Mouse (Mus musculus) CH12.LX (cell line): ENCODE results near the gene Lman1l. TPM values are rescaled to one million over a fixed set of nuclear protein-coding genes. Genes with fewer than 3 reads are reported as not detected.

ENCODE experiments used
- DNase-seq: peaks from one replicate; pipeline ENCODE4 v3.0.0-alpha.2; 2013; ENCODE audit errors: extremely low read depth
- H3K27ac ChIP-seq: 2 replicates; pipeline ENCODE4 v1.5.1; 2012; ENCODE audit warnings: low read depth, mild to moderate bottlenecking, control low read depth, moderate library complexity; ENCODE audit not compliant: insufficient read depth
- H3K27me3 ChIP-seq: replicated peaks from 2 replicates; pipeline ENCODE3; 2012; ENCODE audit warnings: inconsistent platforms
- H3K36me3 ChIP-seq, 2 experiments: replicated peaks in 1 of 2; 2 replicates each; pipeline versions ENCODE3 to v1.6.1; 2012; ENCODE audit warnings: inconsistent platforms in 1 of 2, low read length in 1 of 2, mild to moderate bottlenecking in 1 of 2, mixed read lengths in 1 of 2, moderate library complexity in 1 of 2; ENCODE audit not compliant: control insufficient read depth in 1 of 2, insufficient read depth in 1 of 2
- H3K4me1 ChIP-seq, 2 experiments: 2 replicates each; pipeline ENCODE4 v1.6.1; 2012; ENCODE audit warnings: inconsistent platforms in 1 of 2, moderate library complexity in 1 of 2; ENCODE audit not compliant: insufficient read depth in 2 of 2, control insufficient read depth in 1 of 2
- H3K4me2 ChIP-seq: 2 replicates; pipeline ENCODE4 v1.6.1; 2012; ENCODE audit warnings: low read depth, mild to moderate bottlenecking, control low read depth; ENCODE audit not compliant: poor library complexity, insufficient read depth, severe bottlenecking
- H3K4me3 ChIP-seq, 3 experiments: fragments of 150-350 bp in 1 of 3; sonication (generic) in 1 of 3; replicated peaks in 1 of 3; 2 replicates each; pipeline versions ENCODE3 to v1.5.1; 2011 to 2012; ENCODE audit warnings: low read depth in 2 of 3, low read length in 2 of 3, mild to moderate bottlenecking in 2 of 3, moderate library complexity in 2 of 3, control low read depth in 1 of 3, improper control_type of control experiment in 1 of 3, inconsistent platforms in 1 of 3, mixed read lengths in 1 of 3; ENCODE audit not compliant: poor library complexity in 1 of 3
- H3K79me2 ChIP-seq: replicated peaks from 2 replicates; pipeline ENCODE4 v1.6.1; 2012; ENCODE audit warnings: mild to moderate bottlenecking, moderate library complexity; ENCODE audit not compliant: control insufficient read depth, poor library complexity, insufficient read depth, severe bottlenecking; ENCODE audit errors: extremely low read depth
- H3K9ac ChIP-seq: 2 replicates; pipeline ENCODE4 v1.6.1; 2012; ENCODE audit warnings: low read depth, mild to moderate bottlenecking, control low read depth, moderate library complexity; ENCODE audit not compliant: insufficient read depth
- H3K9me3 ChIP-seq: replicated peaks from 2 replicates; pipeline ENCODE3; 2012; ENCODE audit warnings: low read length, inconsistent platforms, mixed read lengths
- BHLHE40 ChIP-seq: IDR thresholded peaks from 2 replicates; pipeline ENCODE4 v1.6.1; 2011; ENCODE audit warnings: mild to moderate bottlenecking, low read depth, low read length, improper control_type of control experiment
- CHD1 ChIP-seq: IDR thresholded peaks from 2 replicates; pipeline ENCODE4 v1.6.1; 2012; ENCODE audit warnings: low read depth, low read length, improper control_type of control experiment, inconsistent platforms
- CHD2 ChIP-seq: IDR thresholded peaks from 2 replicates; pipeline ENCODE4 v1.6.1; 2011; ENCODE audit warnings: low read length, improper control_type of control experiment
- CTCF ChIP-seq, 2 experiments: IDR thresholded peaks in 1 of 2; conservative IDR thresholded peaks in 1 of 2; 2 replicates each; pipeline ENCODE4 v1.5.1; 2011 to 2012; ENCODE audit warnings: low read depth in 2 of 2, low read length in 2 of 2, improper control_type of control experiment in 1 of 2, inconsistent platforms in 1 of 2, mild to moderate bottlenecking in 1 of 2, moderate library complexity in 1 of 2
- ELF1 ChIP-seq: IDR thresholded peaks from 2 replicates; pipeline ENCODE4 v1.6.1; 2014; ENCODE audit warnings: low read depth, mild to moderate bottlenecking, inconsistent platforms, low read length, improper control_type of control experiment
- GABPA ChIP-seq: IDR thresholded peaks from 2 replicates; pipeline ENCODE4 v1.6.1; 2012; ENCODE audit warnings: low read depth, low read length, improper control_type of control experiment, inconsistent platforms; ENCODE audit not compliant: insufficient replicate concordance
- HCFC1 ChIP-seq: IDR thresholded peaks from 2 replicates; pipeline ENCODE4 v1.6.1; 2012; ENCODE audit warnings: low read depth, mild to moderate bottlenecking, inconsistent platforms, low read length, improper control_type of control experiment
- JUND ChIP-seq: conservative IDR thresholded peaks from 2 replicates; pipeline ENCODE4 v1.6.1; 2011; ENCODE audit warnings: low read depth, low read length, improper control_type of control experiment
- MAFK ChIP-seq: IDR thresholded peaks from 2 replicates; pipeline ENCODE4 v1.6.1; 2011; ENCODE audit warnings: low read length, improper control_type of control experiment; ENCODE audit not compliant: insufficient replicate concordance
- MAX ChIP-seq: IDR thresholded peaks from 2 replicates; pipeline ENCODE4 v1.6.1; 2011; ENCODE audit warnings: low read length, improper control_type of control experiment
- MAZ ChIP-seq: IDR thresholded peaks from 2 replicates; pipeline ENCODE4 v1.6.1; 2012; ENCODE audit warnings: low read depth, mild to moderate bottlenecking, inconsistent platforms, low read length, improper control_type of control experiment, moderate library complexity
- MXI1 ChIP-seq: IDR thresholded peaks from 2 replicates; pipeline ENCODE4 v1.6.1; 2011; ENCODE audit warnings: mild to moderate bottlenecking, low read depth, low read length, improper control_type of control experiment
- NELFE ChIP-seq: IDR thresholded peaks from 2 replicates; pipeline ENCODE4 v1.6.1; 2011; ENCODE audit warnings: low read depth, low read length, improper control_type of control experiment
- PAX5 ChIP-seq: IDR thresholded peaks from 2 replicates; pipeline ENCODE4 v1.6.1; 2012; ENCODE audit warnings: low read length, inconsistent platforms, mixed read lengths
- POLR2A ChIP-seq: IDR thresholded peaks from 2 replicates; pipeline ENCODE4 v1.6.1; 2011; ENCODE audit warnings: low read depth, mild to moderate bottlenecking, improper control_type of control experiment, low read length
- POLR2AphosphoS2 ChIP-seq: IDR thresholded peaks from 2 replicates; pipeline ENCODE4 v1.6.1; 2011; ENCODE audit warnings: low read depth, low read length, improper control_type of control experiment
- RCOR1 ChIP-seq: conservative IDR thresholded peaks from 2 replicates; pipeline ENCODE4 v1.6.1; 2012; ENCODE audit warnings: low read depth, mild to moderate bottlenecking, inconsistent platforms, low read length, improper control_type of control experiment
- SIN3A ChIP-seq: IDR thresholded peaks from 2 replicates; pipeline ENCODE4 v1.6.1; 2012; ENCODE audit warnings: low read length, improper control_type of control experiment, inconsistent platforms
- SMC3 ChIP-seq: IDR thresholded peaks from 2 replicates; pipeline ENCODE4 v1.6.1; 2011; ENCODE audit warnings: low read depth, low read length, improper control_type of control experiment
- UBTF ChIP-seq: IDR thresholded peaks from 2 replicates; pipeline ENCODE4 v1.6.1; 2012; ENCODE audit warnings: low read depth, mild to moderate bottlenecking, inconsistent platforms, low read length, improper control_type of control experiment, moderate library complexity
- USF1 ChIP-seq: IDR thresholded peaks from 2 replicates; pipeline ENCODE4 v1.6.1; 2014; ENCODE audit warnings: low read depth, mild to moderate bottlenecking, inconsistent platforms, low read length, improper control_type of control experiment
- USF2 ChIP-seq: conservative IDR thresholded peaks from 2 replicates; pipeline ENCODE4 v1.6.1; 2011; ENCODE audit warnings: low read depth, low read length, improper control_type of control experiment
- ZC3H11A ChIP-seq: IDR thresholded peaks from 2 replicates; pipeline ENCODE4 v1.6.1; 2012; ENCODE audit warnings: low read depth, mild to moderate bottlenecking, inconsistent platforms, low read length, improper control_type of control experiment
- ZKSCAN1 ChIP-seq: IDR thresholded peaks from 2 replicates; pipeline ENCODE4 v1.6.1; 2012; ENCODE audit warnings: low read depth, inconsistent platforms, low read length, improper control_type of control experiment, borderline replicate concordance
- ZMIZ1 ChIP-seq: IDR thresholded peaks from 2 replicates; pipeline ENCODE4 v1.6.1; 2012; ENCODE audit warnings: low read depth, mild to moderate bottlenecking, inconsistent platforms, low read length, improper control_type of control experiment
- dilution Hi-C: fragments of 300-500 bp; cut with MboI; formaldehyde crosslinking; loops from 2 replicates; pipeline ENCODE4 v1.14.3; 2020; ENCODE audit warnings: low sequenced_read_pairs; ENCODE audit not compliant: extremely low pct_unique_long_range_greater_than_20kb, extremely low pct_ligation_motif_present
- in situ Hi-C: fragments of 300-500 bp; cut with MboI; formaldehyde crosslinking; loops from 3 replicates; pipeline ENCODE4 v1.14.3; 2019; ENCODE audit warnings: low sequenced_read_pairs, low pct_ligation_motif_present, low pct_unique_long_range_greater_than_20kb, mixed read lengths
- polyA plus RNA-seq: library from polyadenylated mRNA; unstranded; fragments of >175 nt; gene quantifications from 2 replicates; pipeline ENCODE4 v1.2.1, GENCODE M21; 2012; ENCODE audit warnings: low read depth; ENCODE audit not compliant: insufficient read length
- total RNA-seq, 2 experiments: library from RNA; depleted of rRNA; stranded (reverse); fragments of 300-350 nt in 1 of 2; fragments of >200 nt in 1 of 2; gene quantifications; 2 replicates each; pipeline ENCODE4 v1.2.3; 2012 to 2014

Lman1l gene
- total and polyA plus RNA-seq, 3 experiments, result 0.19 TPM; not detected in 2

GRCm38 (mm10) chr9:57613975-57614374 is 6.6 kb downstream of the Lman1l start:
- H3K9ac ChIP-seq, result no peak overlapping the region
- DNase-seq, result no peak
- peaks cover 0 to 19% of the 10 kb centered on the region in 2 experiments; a peak in 2 of 4 replicates for H3K4me1 ChIP-seq
- no peaks in the 10 kb centered on the region for H3K9me3 ChIP-seq
- TF ChIP-seq CTCF (conservative IDR thresholded peaks at IDR 0.05 in 1 of 2, IDR thresholded peaks at IDR 0.05 in 1 of 2; ENCODE audit: low read depth in 2 of 2, low read length in 2 of 2) (no peak), POLR2A (no peak), HCFC1 (no peak), MAFK (no peak), MAZ (no peak), BHLHE40 (no peak), GABPA (no peak), UBTF (no peak), ELF1 (no peak), RCOR1 (no peak), CHD2 (no peak), ZKSCAN1 (no peak), USF1 (no peak), JUND (no peak), PAX5 (no peak), MXI1 (no peak), USF2 (no peak)
- H3K36me3 ChIP-seq, result no peaks in the 10 kb centered on the region
- in situ Hi-C loops (no loop called here), dilution Hi-C loops (no loop called here)
- no peak overlapping the region for H3K4me3 ChIP-seq
- no peaks in the 10 kb centered on the region for H3K79me2 ChIP-seq
- H3K27me3 ChIP-seq, result peaks cover 5% of the 10 kb centered on the region
- H3K27ac ChIP-seq, result no peak overlapping the region
- no peak overlapping the region for H3K4me2 ChIP-seq

GRCm38 (mm10) chr9:57612587-57612986 is 8.0 kb downstream of the Lman1l start:
- H3K4me2 ChIP-seq, result no peak overlapping the region
- no peak for DNase-seq
- H3K4me1 ChIP-seq, result peaks cover 0 to 16% of the 10 kb centered on the region in 2 experiments; a peak in 2 of 4 replicates
- H3K36me3 ChIP-seq, result no peaks in the 10 kb centered on the region
- no peaks in the 10 kb centered on the region for H3K9me3 ChIP-seq
- H3K9ac ChIP-seq, result no peak overlapping the region
- no peak overlapping the region for H3K27ac ChIP-seq
- H3K27me3 ChIP-seq, result peaks cover 9% of the 10 kb centered on the region
- in situ Hi-C loops, result no loop called here
- TF ChIP-seq ELF1, result no peak
- TF ChIP-seq MAX, result no peak
- no peak for TF ChIP-seq POLR2A
- no peak for TF ChIP-seq JUND
- TF ChIP-seq NELFE, result no peak
- no peak for TF ChIP-seq SMC3
- TF ChIP-seq BHLHE40, result no peak
- TF ChIP-seq ZC3H11A, result no peak
- TF ChIP-seq USF2, result no peak
- no peak for TF ChIP-seq SIN3A
- TF ChIP-seq MXI1, result no peak
- no peak for TF ChIP-seq ZKSCAN1
- TF ChIP-seq PAX5, result no peak
- TF ChIP-seq CHD1, result no peak
- no peak for TF ChIP-seq RCOR1
- no peak for TF ChIP-seq POLR2AphosphoS2
- no peak for TF ChIP-seq ZMIZ1
- no peak for TF ChIP-seq CTCF (conservative IDR thresholded peaks at IDR 0.05 in 1 of 2, IDR thresholded peaks at IDR 0.05 in 1 of 2; ENCODE audit: low read depth in 2 of 2, low read length in 2 of 2)
- H3K79me2 ChIP-seq, result no peaks in the 10 kb centered on the region
- dilution Hi-C loops, result no loop called here
- H3K4me3 ChIP-seq, result no peak overlapping the region
